Comparison of ENCODE assay signal across 3 mouse cellular contexts in genomic region chr2:131477105-131477504, GRCm38 (mm10). TPM values are rescaled to one million over a fixed set of nuclear protein-coding genes. Genes with fewer than 3 reads are reported as not detected.
DNase-seq lines count a peak whose midpoint lies in the region; ATAC-seq lines count a peak whose summit lies in the region.
"Not testable (repeated sequence)": the region's sequence is repeated elsewhere in the genome, so short reads cannot be mapped to it uniquely, and the experiment has no call there.

No protein-coding gene starts in this region.

- not testable (repeated sequence) for H3K36me3 ChIP-seq in heart, embryonic 10.5 days; intestine, embryonic 14.5 days (ENCODE audit: control insufficient read depth, insufficient read depth, low read length)

- 86% methylated on average over 5 of the region's 5 CpGs for WGBS in heart, embryonic 10.5 days
- WGBS in intestine, embryonic 14.5 days: 84% methylated on average over 5 of the region's 5 CpGs

- DNase-seq in heart, adult 11 months: peak; percentile 77
- peak; percentile 56 for DNase-seq in heart, embryonic 10.5 days (ENCODE audit: low spot score)
- peak; percentile 13 for DNase-seq in intestine, embryonic 14.5 days (ENCODE audit: low spot score)

- H3K9ac ChIP-seq in intestine, embryonic 14.5 days (ENCODE audit: low read length): not testable (repeated sequence)

- ATAC-seq in intestine, embryonic 14.5 days (replicated peaks; ENCODE audit: low FRiP score, low TSS enrichment, low read depth): not testable (repeated sequence)

- H3K4me2 ChIP-seq in intestine, embryonic 14.5 days (ENCODE audit: low read length): not testable (repeated sequence)

- not testable (repeated sequence) for H3K4me1 ChIP-seq in heart, embryonic 10.5 days; intestine, embryonic 14.5 days (replicated peaks; ENCODE audit: control insufficient read depth, insufficient read depth, low read length)

- not testable (repeated sequence) for H3K27ac ChIP-seq in heart, embryonic 10.5 days; intestine, embryonic 14.5 days (ENCODE audit: low read depth)

- H3K4me3 ChIP-seq in heart, embryonic 10.5 days; intestine, embryonic 14.5 days (ENCODE audit: low read depth, low read length): not testable (repeated sequence)

- H3K9me3 ChIP-seq in heart, embryonic 10.5 days; intestine, embryonic 14.5 days (ENCODE audit: control insufficient read depth, low read length): not testable (repeated sequence)

- not testable (repeated sequence) for H3K27me3 ChIP-seq in heart, embryonic 10.5 days (ENCODE audit: insufficient read depth, poor library complexity, severe bottlenecking); intestine, embryonic 14.5 days (replicated peaks; ENCODE audit: control insufficient read depth, insufficient read depth, low read length)

RNA-seq across cellular contexts. Expression of gene Smox, which starts 14.2 kb away (rescaled TPM):
- polyA plus RNA-seq in heart, embryonic 10.5 days (2016; fragmentation: Nextera tagmentation; extraction: Ambion mirVana): 26.1 and 28.0 TPM in 2 replicates
- 21.2 and 24.6 TPM in 2 replicates for polyA plus RNA-seq in intestine, embryonic 14.5 days (2014; fragmentation: Nextera tagmentation; extraction: Ambion mirVana)

Comparison
In these comparisons a context has a peak if more than half of its experiments do, and no peak if none do; other contexts are left out.
1. DNase-seq: peak in every context shown above with its lines; median percentile 77 in heart, adult 11 months; 56 in heart, embryonic 10.5 days; 13 in intestine, embryonic 14.5 days.